Mouse (Mus musculus) CH12.LX (cell line): Measurements from ENCODE around the gene Kng2. TPM values are rescaled to one million over a fixed set of nuclear protein-coding genes. Genes with fewer than 3 reads are reported as not detected.

ENCODE experiments used
- polyA plus RNA-seq: library from polyadenylated mRNA; unstranded; fragments of >175 nt; gene quantifications from 2 replicates; pipeline ENCODE4 v1.2.1, GENCODE M21; 2012; ENCODE audit warnings: low read depth; ENCODE audit not compliant: insufficient read length
- total RNA-seq, 2 experiments: library from RNA; depleted of rRNA; stranded (reverse); fragments of 300-350 nt in 1 of 2; fragments of >200 nt in 1 of 2; gene quantifications; 2 replicates each; pipeline ENCODE4 v1.2.3; 2012 to 2014

Kng2 gene
- total and polyA plus RNA-seq, 3 experiments = not detected

Other genes starting within 250 kb of the Kng2 start
- not detected in 2 replicates for gene Crygs, start 217.9 kb downstream of the Kng2 start, total RNA-seq (2012; rRNA removed)
- not detected in 2 replicates for gene Crygs, start 217.9 kb downstream of the Kng2 start, total RNA-seq (2014; rRNA removed)
- not detected in 2 replicates for gene Crygs, start 217.9 kb downstream of the Kng2 start, polyA plus RNA-seq
- 15.1 and 20.4 TPM in 2 replicates for gene Tbccd1, start 171.8 kb downstream of the Kng2 start, total RNA-seq (2012; rRNA removed)
- 19.4 and 19.9 TPM in 2 replicates for gene Tbccd1, start 171.8 kb downstream of the Kng2 start, total RNA-seq (2014; rRNA removed)
- 16.6 and 18.6 TPM in 2 replicates for gene Tbccd1, start 171.8 kb downstream of the Kng2 start, polyA plus RNA-seq
- 122 and 209 TPM in 2 replicates for gene Dnajb11, start 171.6 kb downstream of the Kng2 start, total RNA-seq (2012; rRNA removed)
- 129 and 149 TPM in 2 replicates for gene Dnajb11, start 171.6 kb downstream of the Kng2 start, total RNA-seq (2014; rRNA removed)
- 206 and 241 TPM in 2 replicates for gene Dnajb11, start 171.6 kb downstream of the Kng2 start, polyA plus RNA-seq
- gene Ahsg, start 138.2 kb downstream of the Kng2 start, total RNA-seq (2012; rRNA removed) = not detected in 2 replicates
- gene Ahsg, start 138.2 kb downstream of the Kng2 start, total RNA-seq (2014; rRNA removed) = not detected in 2 replicates
- gene Ahsg, start 138.2 kb downstream of the Kng2 start, polyA plus RNA-seq = 0.25 and 0.43 TPM in 2 replicates
- gene Fetub, start 111.1 kb downstream of the Kng2 start, total RNA-seq (2012; rRNA removed) = 0.25 and 0.42 TPM in 2 replicates
- 1.0 and 1.3 TPM in 2 replicates for gene Fetub, start 111.1 kb downstream of the Kng2 start, total RNA-seq (2014; rRNA removed)
- 15.5 and 15.8 TPM in 2 replicates for gene Fetub, start 111.1 kb downstream of the Kng2 start, polyA plus RNA-seq
- not detected in 2 replicates for gene Hrg, start 78.4 kb downstream of the Kng2 start, total RNA-seq (2012; rRNA removed)
- not detected in 2 replicates for gene Hrg, start 78.4 kb downstream of the Kng2 start, total RNA-seq (2014; rRNA removed)
- gene Hrg, start 78.4 kb downstream of the Kng2 start, polyA plus RNA-seq = not detected in 2 replicates
- not detected in 2 replicates for gene Kng1, start 28.4 kb upstream of the Kng2 start, total RNA-seq (2012; rRNA removed)
- gene Kng1, start 28.4 kb upstream of the Kng2 start, total RNA-seq (2014; rRNA removed) = not detected in 2 replicates
- not detected in 2 replicates for gene Kng1, start 28.4 kb upstream of the Kng2 start, polyA plus RNA-seq
- 358 and 457 TPM in 2 replicates for gene Eif4a2, start 78.0 kb upstream of the Kng2 start, total RNA-seq (2012; rRNA removed)
- 660 and 860 TPM in 2 replicates for gene Eif4a2, start 78.0 kb upstream of the Kng2 start, total RNA-seq (2014; rRNA removed)
- 475 TPM in 2 replicates for gene Eif4a2, start 78.0 kb upstream of the Kng2 start, polyA plus RNA-seq
- gene Rfc4, start 98.3 kb upstream of the Kng2 start, total RNA-seq (2012; rRNA removed) = 121 and 125 TPM in 2 replicates
- 191 and 204 TPM in 2 replicates for gene Rfc4, start 98.3 kb upstream of the Kng2 start, total RNA-seq (2014; rRNA removed)
- 74.6 and 91.5 TPM in 2 replicates for gene Rfc4, start 98.3 kb upstream of the Kng2 start, polyA plus RNA-seq
- gene Adipoq, start 117.1 kb upstream of the Kng2 start, total RNA-seq (2012; rRNA removed) = 0.13 TPM in 1 of 2 replicates, not detected in the other
- 0.68 and 0.99 TPM in 2 replicates for gene Adipoq, start 117.1 kb upstream of the Kng2 start, total RNA-seq (2014; rRNA removed)
- 0.55 and 1.1 TPM in 2 replicates for gene Adipoq, start 117.1 kb upstream of the Kng2 start, polyA plus RNA-seq
- 60.6 and 64.5 TPM in 2 replicates for gene St6gal1, start 195.3 kb upstream of the Kng2 start, total RNA-seq (2012; rRNA removed)
- gene St6gal1, start 195.3 kb upstream of the Kng2 start, total RNA-seq (2014; rRNA removed) = 56.8 and 67.8 TPM in 2 replicates
- gene St6gal1, start 195.3 kb upstream of the Kng2 start, polyA plus RNA-seq = 156 and 168 TPM in 2 replicates